Mouse (Mus musculus) thymus, adult 2 months (tissue): ENCODE measurements around the gene Cenpf.

Experiments used
- CTCF ChIP-seq: fragments of 200-500 bp; IDR thresholded peaks from 2 replicates; pipeline ENCODE4 v1.5.1; 2012; ENCODE audit warnings: mild to moderate bottlenecking, control low read depth, low read length, moderate library complexity, borderline replicate concordance; ENCODE audit not compliant: control insufficient read depth, poor library complexity, insufficient read depth; ENCODE audit errors: extremely low read depth
- POLR2A ChIP-seq: fragments of 200-500 bp; IDR thresholded peaks from 2 replicates; pipeline ENCODE4 v1.6.1; 2012; ENCODE audit warnings: mild to moderate bottlenecking, low read length, control low read depth, moderate library complexity; ENCODE audit not compliant: control insufficient read depth, poor library complexity, insufficient read depth; ENCODE audit errors: extremely low read depth

DNA sequence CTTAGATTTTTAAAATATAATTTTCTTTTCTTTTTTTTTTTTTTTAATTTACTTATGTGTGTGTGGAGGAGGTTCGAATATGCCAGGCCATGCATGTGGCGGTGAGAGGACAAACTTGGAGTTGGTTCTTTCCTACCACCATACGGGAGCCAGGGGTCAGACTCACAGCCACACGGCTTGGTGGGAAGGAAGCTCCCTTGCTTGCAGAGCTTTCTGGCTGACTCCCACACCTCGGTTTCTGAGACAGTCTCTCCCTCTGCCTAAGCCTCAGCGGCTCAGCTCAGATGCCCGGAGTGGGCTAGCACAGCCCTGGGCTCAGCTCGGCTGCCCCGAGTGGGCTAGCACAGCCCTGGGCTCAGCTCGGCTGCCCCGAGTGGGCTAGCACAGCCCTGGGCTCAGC is 29.7 kb upstream of the Cenpf start:
- TF ChIP-seq POLR2A = no peak
- no peak for TF ChIP-seq CTCF
